Mouse (Mus musculus): ENCODE measurements around the gene Acin1. TPM values are rescaled to one million over a fixed set of nuclear protein-coding genes. Genes with fewer than 3 reads are reported as not detected.

Acin1 gene
- polyA plus RNA-seq, 1 experiment from 2014 or later, result 109 TPM

GRCm38 (mm10) chr14:54660009-54660408, 26.7 kb downstream of the Acin1 start:
- H3K9me3 ChIP-seq (ENCODE audit: control insufficient read depth, low read length), result no peaks in the 10 kb centered on the region
- DNase-seq (ENCODE audit: low spot score) (no peak), ATAC-seq (replicated peaks; ENCODE audit: low FRiP score) (no peak)
- H3K4me3 ChIP-seq (ENCODE audit: low read depth, low read length), result no peak overlapping the region
- H3K4me1 ChIP-seq (replicated peaks; ENCODE audit: control insufficient read depth, insufficient read depth, low read length), result no peaks in the 10 kb centered on the region
- peaks cover 48% of the 10 kb centered on the region for H3K36me3 ChIP-seq (ENCODE audit: control insufficient read depth, insufficient read depth, low read length)
- H3K4me2 ChIP-seq, result no peak overlapping the region
- no peaks in the 10 kb centered on the region for H3K27me3 ChIP-seq (replicated peaks; ENCODE audit: control insufficient read depth, insufficient read depth, low read length)
- WGBS, result 91% methylated on average over 2 of the region's 2 CpGs
- no peak overlapping the region for H3K9ac ChIP-seq (ENCODE audit: low read depth, low read length)
- H3K27ac ChIP-seq (ENCODE audit: low read depth, low read length), result no peak overlapping the region

- peak overlapping the region; percentile 89 for H3K9ac ChIP-seq (ENCODE audit: low read depth, low read length)
- H3K27ac ChIP-seq (ENCODE audit: low read depth, low read length), result peak overlapping the region; percentile 89
- H3K4me2 ChIP-seq, result peak overlapping the region; percentile 88
- WGBS, result under 1% methylated on average over 12 of the region's 12 CpGs
- peak overlapping the region; percentile 84 for H3K4me3 ChIP-seq (ENCODE audit: low read depth, low read length)
- DNase-seq (ENCODE audit: low spot score), result peak; percentile 88
- peak; percentile 92 for ATAC-seq (replicated peaks; ENCODE audit: low FRiP score)
- peaks cover 27% of the 10 kb centered on the region for H3K4me1 ChIP-seq (replicated peaks; ENCODE audit: control insufficient read depth, insufficient read depth, low read length)
- H3K27me3 ChIP-seq (replicated peaks; ENCODE audit: control insufficient read depth, insufficient read depth, low read length), result no peaks in the 10 kb centered on the region
- no peaks in the 10 kb centered on the region for H3K9me3 ChIP-seq (ENCODE audit: control insufficient read depth, low read length)
- peaks cover 42% of the 10 kb centered on the region for H3K36me3 ChIP-seq (ENCODE audit: control insufficient read depth, insufficient read depth, low read length)
Observed at GRCm38 (mm10) chr14:54653496-54653895, 33.2 kb downstream of the Acin1 start.

- H3K4me1 ChIP-seq (replicated peaks; ENCODE audit: control insufficient read depth, insufficient read depth, low read length), result peaks cover 27% of the 10 kb centered on the region
- DNase-seq (ENCODE audit: low spot score), result no peak
- no peaks in the 10 kb centered on the region for H3K9me3 ChIP-seq (ENCODE audit: control insufficient read depth, low read length)
- peaks cover 43% of the 10 kb centered on the region for H3K36me3 ChIP-seq (ENCODE audit: control insufficient read depth, insufficient read depth, low read length)
- peak overlapping the region; percentile 84 for H3K4me3 ChIP-seq (ENCODE audit: low read depth, low read length)
- H3K4me2 ChIP-seq, result peak overlapping the region; percentile 88
- no peaks in the 10 kb centered on the region for H3K27me3 ChIP-seq (replicated peaks; ENCODE audit: control insufficient read depth, insufficient read depth, low read length)
- ATAC-seq (replicated peaks; ENCODE audit: low FRiP score), result no peak
- under 1% methylated on average over 7 of the region's 7 CpGs for WGBS
- H3K9ac ChIP-seq (ENCODE audit: low read depth, low read length), result peak overlapping the region; percentile 89
- peak overlapping the region; percentile 89 for H3K27ac ChIP-seq (ENCODE audit: low read depth, low read length)
Observed at GRCm38 (mm10) chr14:54652787-54653186, 33.9 kb downstream of the Acin1 start.

GRCm38 (mm10) chr14:54651556-54651955, 35.2 kb downstream of the Acin1 start:
- Histone ChIP-seq H3K27ac (ENCODE audit: low read depth, low read length) (no peak overlapping the region), H3K4me3 (ENCODE audit: low read depth, low read length) (peak overlapping the region; percentile 16; the same call in 1 of the 2 replicates)

GRCm38 (mm10) chr14:54650621-54651454, 35.9 kb downstream of the Acin1 start:
- no peaks in the 10 kb centered on the region for H3K27me3 ChIP-seq (replicated peaks; ENCODE audit: control insufficient read depth, insufficient read depth, low read length)
- ATAC-seq (replicated peaks; ENCODE audit: low FRiP score), result peak; percentile 44
- no peak overlapping the region for H3K4me3 ChIP-seq (ENCODE audit: low read depth, low read length)
- H3K4me1 ChIP-seq (replicated peaks; ENCODE audit: control insufficient read depth, insufficient read depth, low read length), result peaks cover 27% of the 10 kb centered on the region
- no peak overlapping the region for H3K4me2 ChIP-seq
- H3K27ac ChIP-seq (ENCODE audit: low read depth, low read length), result no peak overlapping the region
- peak; percentile 70 for DNase-seq (ENCODE audit: low spot score)
- peaks cover 56% of the 10 kb centered on the region for H3K36me3 ChIP-seq (ENCODE audit: control insufficient read depth, insufficient read depth, low read length)
- WGBS, result 63% methylated on average over 23 of the region's 23 CpGs
- no peaks in the 10 kb centered on the region for H3K9me3 ChIP-seq (ENCODE audit: control insufficient read depth, low read length)
- no peak overlapping the region for H3K9ac ChIP-seq (ENCODE audit: low read depth, low read length)

More at GRCm38 (mm10) chr14:54651556-54651955, 35.2 kb downstream of the Acin1 start:
- Histone ChIP-seq H3K9me3 (ENCODE audit: control insufficient read depth, low read length) (no peaks in the 10 kb centered on the region), H3K4me1 (replicated peaks; ENCODE audit: control insufficient read depth, insufficient read depth, low read length) (peaks cover 27% of the 10 kb centered on the region), H3K36me3 (ENCODE audit: control insufficient read depth, insufficient read depth, low read length) (peaks cover 54% of the 10 kb centered on the region), H3K9ac (ENCODE audit: low read depth, low read length) (no peak overlapping the region), H3K4me2 (peak overlapping the region; percentile 88; the same call in 1 of the 2 replicates), H3K27me3 (replicated peaks; ENCODE audit: control insufficient read depth, insufficient read depth, low read length) (no peaks in the 10 kb centered on the region)
- DNase-seq (ENCODE audit: low spot score), result no peak
- no peak for ATAC-seq (replicated peaks; ENCODE audit: low FRiP score)
- WGBS, result 77% methylated on average over 4 of the region's 4 CpGs

- 59% methylated on average over 4 of the region's 4 CpGs for WGBS
- Histone ChIP-seq H3K4me2 (no peak overlapping the region), H3K27ac (ENCODE audit: low read depth, low read length) (no peak overlapping the region), H3K4me3 (ENCODE audit: low read depth, low read length) (no peak overlapping the region), H3K9me3 (ENCODE audit: control insufficient read depth, low read length) (no peaks in the 10 kb centered on the region), H3K36me3 (ENCODE audit: control insufficient read depth, insufficient read depth, low read length) (peaks cover 72% of the 10 kb centered on the region), H3K27me3 (replicated peaks; ENCODE audit: control insufficient read depth, insufficient read depth, low read length) (no peaks in the 10 kb centered on the region), H3K4me1 (replicated peaks; ENCODE audit: control insufficient read depth, insufficient read depth, low read length) (peaks cover 17% of the 10 kb centered on the region), H3K9ac (ENCODE audit: low read depth, low read length) (no peak overlapping the region)
- DNase-seq (ENCODE audit: low spot score) (no peak), ATAC-seq (replicated peaks; ENCODE audit: low FRiP score) (no peak)
Observed at GRCm38 (mm10) chr14:54647900-54648299, 38.8 kb downstream of the Acin1 start.

GRCm38 (mm10) chr14:54646898-54647636, 39.7 kb downstream of the Acin1 start:
- peaks cover 79% of the 10 kb centered on the region for H3K36me3 ChIP-seq (ENCODE audit: control insufficient read depth, insufficient read depth, low read length)
- no peak for DNase-seq (ENCODE audit: low spot score)
- ATAC-seq (replicated peaks; ENCODE audit: low FRiP score), result no peak
- no peaks in the 10 kb centered on the region for H3K27me3 ChIP-seq (replicated peaks; ENCODE audit: control insufficient read depth, insufficient read depth, low read length)
- no peak overlapping the region for H3K4me3 ChIP-seq (ENCODE audit: low read depth, low read length)
- H3K9me3 ChIP-seq (ENCODE audit: control insufficient read depth, low read length), result no peaks in the 10 kb centered on the region
- 94% methylated on average over 8 of the region's 8 CpGs for WGBS
- H3K27ac ChIP-seq (ENCODE audit: low read depth, low read length), result no peak overlapping the region
- peaks cover 9% of the 10 kb centered on the region for H3K4me1 ChIP-seq (replicated peaks; ENCODE audit: control insufficient read depth, insufficient read depth, low read length)
- no peak overlapping the region for H3K4me2 ChIP-seq
- H3K9ac ChIP-seq (ENCODE audit: low read depth, low read length), result no peak overlapping the region

- ATAC-seq (replicated peaks; ENCODE audit: low FRiP score) (no peak), DNase-seq (ENCODE audit: low spot score) (no peak)
- 95% methylated on average over 17 of the region's 17 CpGs for WGBS
- H3K4me3 ChIP-seq (ENCODE audit: low read depth, low read length), result no peak overlapping the region
- peaks cover 76% of the 10 kb centered on the region for H3K36me3 ChIP-seq (ENCODE audit: control insufficient read depth, insufficient read depth, low read length)
- H3K27me3 ChIP-seq (replicated peaks; ENCODE audit: control insufficient read depth, insufficient read depth, low read length), result no peaks in the 10 kb centered on the region
- peaks cover 4% of the 10 kb centered on the region for H3K4me1 ChIP-seq (replicated peaks; ENCODE audit: control insufficient read depth, insufficient read depth, low read length)
- H3K9ac ChIP-seq (ENCODE audit: low read depth, low read length), result no peak overlapping the region
- no peak overlapping the region for H3K27ac ChIP-seq (ENCODE audit: low read depth, low read length)
- H3K4me2 ChIP-seq, result no peak overlapping the region
- H3K9me3 ChIP-seq (ENCODE audit: control insufficient read depth, low read length), result no peaks in the 10 kb centered on the region
Observed at GRCm38 (mm10) chr14:54646455-54646854, 40.3 kb downstream of the Acin1 start.

Data from liver, embryonic 11.5 days (tissue).